Mouse (Mus musculus) adrenal gland, adult 2 months (tissue): ENCODE measurements around the gene Zfp3. TPM values are rescaled to one million over a fixed set of nuclear protein-coding genes. Genes with fewer than 3 reads are reported as not detected.

Experiments
- DNase-seq: peaks from one replicate; pipeline ENCODE4 v3.0.0; 2021
- microRNA-seq, 2 experiments: library from miRNA; unstranded; fragments of <30 nt; microRNA quantifications; one replicate each; pipeline ENCODE4 v1.2.0; 2021
- polyA plus RNA-seq: library from polyadenylated mRNA; depleted of rRNA; stranded (reverse); fragments of >200 nt; gene quantifications from 2 replicates; pipeline ENCODE4 v1.2.3, GENCODE M21; 2012; rRNA removed
- total RNA-seq, 2 experiments: library from RNA; stranded (reverse); gene quantifications; 2 replicates each; pipeline ENCODE4 v1.2.3; 2021

Gene Zfp3
- total and polyA plus RNA-seq, 3 experiments: 1.5 to 12.6 (median 8.0) TPM

GRCm38 (mm10) chr11:70807630-70808029 lies 43.6 kb downstream of the Zfp3 start:
- DNase-seq: no peak

- DNase-seq: no peak
Measured at GRCm38 (mm10) chr11:70808101-70808500, 44.1 kb downstream of the Zfp3 start.

GRCm38 (mm10) chr11:70809011-70809410 lies 45.0 kb downstream of the Zfp3 start:
- DNase-seq: no peak

GRCm38 (mm10) chr11:70811041-70811440 lies 47.0 kb downstream of the Zfp3 start:
- no peak for DNase-seq

GRCm38 (mm10) chr11:70811471-70812240 lies 47.6 kb downstream of the Zfp3 start:
- DNase-seq: no peak

- no peak for DNase-seq
Measured at GRCm38 (mm10) chr11:70812365-70812764, 48.4 kb downstream of the Zfp3 start, which contains the start of gene Scimp. Scimp (minus strand) TSS chr11:70812586.

GRCm38 (mm10) chr11:70815071-70815470 lies 51.1 kb downstream of the Zfp3 start:
- no peak for DNase-seq

GRCm38 (mm10) chr11:70815498-70816078 lies 51.6 kb downstream of the Zfp3 start:
- peak; percentile 61 for DNase-seq

- no peak for DNase-seq
Measured at GRCm38 (mm10) chr11:70816770-70817169, 52.8 kb downstream of the Zfp3 start.

- DNase-seq: no peak
Measured at GRCm38 (mm10) chr11:70820120-70820519, 56.1 kb downstream of the Zfp3 start.

- DNase-seq: peak; percentile 71
Measured at GRCm38 (mm10) chr11:70821728-70822591, 58.0 kb downstream of the Zfp3 start.

Small RNA genes lying within 50 kb of the gene (microRNA-seq; reads per million reads assigned to microRNA genes)
- gene Gm22760: 0 reads per million in 2 experiments

Other genes starting within 250 kb of the Zfp3 start
- gene Vmo1, start 249.6 kb upstream of the Zfp3 start, total RNA-seq: under 1 TPM in 1 of 2 experiments, not detected in 1; 0.45 TPM
- not detected in 2 replicates for gene Vmo1, start 249.6 kb upstream of the Zfp3 start, polyA plus RNA-seq
- under 1 TPM in 1 of 2 experiments, not detected in 1; 0.23 TPM for gene Gltpd2, start 245.0 kb upstream of the Zfp3 start, total RNA-seq
- gene Gltpd2, start 245.0 kb upstream of the Zfp3 start, polyA plus RNA-seq: 0.22 and 0.31 TPM in 2 replicates
- gene Psmb6, start 238.8 kb upstream of the Zfp3 start, total RNA-seq: 100 to 1,000 TPM; 269 to 295 TPM
- gene Psmb6, start 238.8 kb upstream of the Zfp3 start, polyA plus RNA-seq: 227 and 268 TPM in 2 replicates
- gene Gm40193, start 231.3 kb upstream of the Zfp3 start, total RNA-seq: not detected
- gene Gm40193, start 231.3 kb upstream of the Zfp3 start, polyA plus RNA-seq: not detected in 2 replicates
- gene Pld2, start 224.1 kb upstream of the Zfp3 start, total RNA-seq: 10 to 100 TPM in 1 of 2 experiments, 1 to 10 TPM in 1; 8.0 to 10.9 TPM
- 12.8 and 18.4 TPM in 2 replicates for gene Pld2, start 224.1 kb upstream of the Zfp3 start, polyA plus RNA-seq
- gene Mink1, start 201.3 kb upstream of the Zfp3 start, total RNA-seq: 10 to 100 TPM; 44.8 to 46.0 TPM
- gene Mink1, start 201.3 kb upstream of the Zfp3 start, polyA plus RNA-seq: 59.1 and 62.8 TPM in 2 replicates
- gene 4930544D05Rik, start 148.4 kb upstream of the Zfp3 start, total RNA-seq: not detected
- gene 4930544D05Rik, start 148.4 kb upstream of the Zfp3 start, polyA plus RNA-seq: not detected in 2 replicates
- gene Chrne, start 145.0 kb upstream of the Zfp3 start, total RNA-seq: not detected
- 0.30 TPM in 1 of 2 replicates, not detected in the other for gene Chrne, start 145.0 kb upstream of the Zfp3 start, polyA plus RNA-seq
- gene Gp1ba, start 125.1 kb upstream of the Zfp3 start, total RNA-seq: under 1 TPM in 1 of 2 experiments, not detected in 1; 0.12 TPM
- gene Gp1ba, start 125.1 kb upstream of the Zfp3 start, polyA plus RNA-seq: 0.03 TPM in 1 of 2 replicates, not detected in the other
- 100 to 1,000 TPM in 1 of 2 experiments, 10 to 100 TPM in 1; 76.9 to 106 TPM for gene Rnf167, start 117.0 kb upstream of the Zfp3 start, total RNA-seq
- 91.4 and 101 TPM in 2 replicates for gene Rnf167, start 117.0 kb upstream of the Zfp3 start, polyA plus RNA-seq
- 100 to 1,000 TPM; 124 to 140 TPM for gene Slc25a11, start 116.7 kb upstream of the Zfp3 start, total RNA-seq
- 118 and 139 TPM in 2 replicates for gene Slc25a11, start 116.7 kb upstream of the Zfp3 start, polyA plus RNA-seq
- 100 to 1,000 TPM; 833 to 893 TPM for gene Pfn1, start 109.6 kb upstream of the Zfp3 start, total RNA-seq
- gene Pfn1, start 109.6 kb upstream of the Zfp3 start, polyA plus RNA-seq: 2,948 and 4,143 TPM in 2 replicates
- gene Eno3, start 107.0 kb upstream of the Zfp3 start, total RNA-seq: 10 to 100 TPM; 18.3 to 67.6 TPM
- gene Eno3, start 107.0 kb upstream of the Zfp3 start, polyA plus RNA-seq: 8.0 and 16.9 TPM in 2 replicates
- gene Spag7, start 94.8 kb upstream of the Zfp3 start, total RNA-seq: 10 to 100 TPM; 83.5 to 85.9 TPM
- gene Spag7, start 94.8 kb upstream of the Zfp3 start, polyA plus RNA-seq: 12.3 and 16.0 TPM in 2 replicates
- 10 to 100 TPM; 36.8 to 51.7 TPM for gene Camta2, start 76.1 kb upstream of the Zfp3 start, total RNA-seq
- gene Camta2, start 76.1 kb upstream of the Zfp3 start, polyA plus RNA-seq: 44.8 and 58.4 TPM in 2 replicates
- 10 to 100 TPM in 1 of 2 experiments, 1 to 10 TPM in 1; 8.2 to 15.7 TPM for gene Inca1, start 64.1 kb upstream of the Zfp3 start, total RNA-seq
- gene Inca1, start 64.1 kb upstream of the Zfp3 start, polyA plus RNA-seq: 12.9 and 15.8 TPM in 2 replicates
- gene Kif1c, start 63.7 kb upstream of the Zfp3 start, total RNA-seq: 100 to 1,000 TPM; 184 to 214 TPM
- gene Kif1c, start 63.7 kb upstream of the Zfp3 start, polyA plus RNA-seq: 71.5 and 79.5 TPM in 2 replicates
- 1 to 10 TPM in 1 of 2 experiments, under 1 TPM in 1; 0.81 to 3.5 TPM for gene Scimp, start 48.4 kb downstream of the Zfp3 start, total RNA-seq
- 1.2 and 1.3 TPM in 2 replicates for gene Scimp, start 48.4 kb downstream of the Zfp3 start, polyA plus RNA-seq
- gene Rabep1, start 80.6 kb downstream of the Zfp3 start, total RNA-seq: 100 to 1,000 TPM; 141 to 170 TPM
- gene Rabep1, start 80.6 kb downstream of the Zfp3 start, polyA plus RNA-seq: 21.3 and 25.9 TPM in 2 replicates
- gene Nup88, start 205.8 kb downstream of the Zfp3 start, total RNA-seq: 10 to 100 TPM; 47.7 to 51.7 TPM
- 15.3 and 19.2 TPM in 2 replicates for gene Nup88, start 205.8 kb downstream of the Zfp3 start, polyA plus RNA-seq
- 10 to 100 TPM; 20.2 to 25.2 TPM for gene Rpain, start 206.0 kb downstream of the Zfp3 start, total RNA-seq
- 10.2 and 15.9 TPM in 2 replicates for gene Rpain, start 206.0 kb downstream of the Zfp3 start, polyA plus RNA-seq
- 100 to 1,000 TPM; 209 to 250 TPM for gene C1qbp, start 218.8 kb downstream of the Zfp3 start, total RNA-seq
- gene C1qbp, start 218.8 kb downstream of the Zfp3 start, polyA plus RNA-seq: 901 and 1,116 TPM in 2 replicates
- 10 to 100 TPM; 20.4 to 35.6 TPM for gene Dhx33, start 240.2 kb downstream of the Zfp3 start, total RNA-seq
- 28.0 and 46.2 TPM in 2 replicates for gene Dhx33, start 240.2 kb downstream of the Zfp3 start, polyA plus RNA-seq